Mouse (Mus musculus) frontal cortex, adult 2 months (tissue): ENCODE measurements around the gene Rtn4rl1. TPM values are rescaled to one million over a fixed set of nuclear protein-coding genes. Genes with fewer than 3 reads are reported as not detected.

ENCODE experiments used
- DNase-seq, 2 experiments: peaks; one replicate each; pipeline ENCODE4 v3.0.0; 2022; ENCODE audit warnings: low spot score in 1 of 2; ENCODE audit errors: extremely low spot score in 1 of 2
- polyA plus RNA-seq: library from polyadenylated mRNA; depleted of rRNA; stranded (reverse); fragments of >200 nt; gene quantifications from 2 replicates; pipeline ENCODE4 v1.2.3, GENCODE M21; 2012

Rtn4rl1 gene
- polyA plus RNA-seq, 1 experiment = 28.1 TPM

DNA sequence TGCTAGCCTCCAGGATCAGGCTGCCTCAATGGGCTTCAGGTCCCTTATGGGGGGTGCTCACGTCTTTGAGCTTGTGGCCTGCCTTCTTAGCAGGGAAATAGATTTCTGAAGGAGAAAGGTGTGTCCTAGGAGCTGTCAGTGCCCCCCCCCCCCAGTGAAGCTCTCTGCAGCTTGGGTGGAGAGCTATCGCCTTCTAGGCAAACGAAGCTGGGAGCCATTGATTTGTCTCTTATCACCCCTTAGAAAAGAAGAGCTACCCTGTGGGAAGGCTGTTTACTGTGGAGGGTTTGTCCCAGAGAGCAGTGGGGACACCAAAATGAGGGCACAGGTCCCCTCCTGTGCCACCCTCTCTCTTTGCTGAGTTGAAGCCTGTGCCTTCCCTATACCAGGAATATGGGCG is 16.5 kb downstream of the Rtn4rl1 start:
- no peak for DNase-seq

DNA sequence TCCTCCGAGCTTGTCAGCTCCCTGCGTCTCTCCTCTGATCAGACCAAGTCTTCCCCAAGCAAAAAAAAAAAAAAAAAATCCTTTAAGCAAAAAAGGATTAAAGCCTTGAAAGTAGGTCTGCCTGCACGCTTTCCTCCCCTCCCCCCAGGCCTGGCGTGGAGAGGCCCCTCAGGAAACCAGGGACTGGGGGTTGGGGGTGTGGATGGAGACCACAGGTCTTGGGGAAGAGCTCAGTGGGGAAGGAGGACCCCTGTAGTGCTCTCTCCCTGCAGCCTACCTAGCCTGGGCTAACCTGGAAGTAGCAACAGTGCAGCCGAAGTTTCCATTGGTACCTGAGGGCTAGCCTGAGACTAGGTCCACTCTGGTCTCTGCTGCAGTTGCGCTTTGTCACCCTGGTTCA is 17.2 kb downstream of the Rtn4rl1 start:
- DNase-seq = no peak

DNA sequence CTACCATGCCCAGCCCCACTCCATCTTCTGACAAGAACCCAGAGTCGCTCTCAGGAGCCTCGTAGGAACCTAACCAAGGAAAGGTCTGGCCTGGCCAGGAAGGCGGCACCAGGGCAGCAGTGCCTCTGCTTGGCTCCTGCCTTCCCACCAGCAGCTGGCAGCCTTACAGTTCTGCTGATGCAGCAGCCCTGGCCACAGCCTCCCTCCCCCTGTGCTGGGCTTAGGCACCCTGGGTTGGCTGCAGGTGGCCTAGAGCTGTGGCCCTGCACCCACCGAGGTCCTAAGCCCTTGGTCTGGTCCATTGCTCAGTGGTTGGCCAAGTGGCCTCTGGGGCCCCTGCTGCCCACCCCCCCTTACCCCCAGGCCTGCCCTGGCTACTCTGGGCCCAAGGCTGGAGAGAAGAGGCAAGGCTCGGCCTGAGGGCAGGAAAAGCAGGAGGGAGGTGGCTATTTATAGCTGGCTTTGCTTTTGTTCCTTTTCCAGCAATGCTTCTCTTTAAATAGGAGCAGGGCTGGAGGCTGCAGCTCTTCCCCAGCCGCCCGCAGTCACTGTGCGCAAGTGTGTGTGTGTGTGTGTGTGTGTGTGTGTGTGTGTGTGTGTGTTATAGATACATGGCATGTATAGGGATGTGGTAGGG is 18.6 kb downstream of the Rtn4rl1 start:
- DNase-seq = no peak

DNA sequence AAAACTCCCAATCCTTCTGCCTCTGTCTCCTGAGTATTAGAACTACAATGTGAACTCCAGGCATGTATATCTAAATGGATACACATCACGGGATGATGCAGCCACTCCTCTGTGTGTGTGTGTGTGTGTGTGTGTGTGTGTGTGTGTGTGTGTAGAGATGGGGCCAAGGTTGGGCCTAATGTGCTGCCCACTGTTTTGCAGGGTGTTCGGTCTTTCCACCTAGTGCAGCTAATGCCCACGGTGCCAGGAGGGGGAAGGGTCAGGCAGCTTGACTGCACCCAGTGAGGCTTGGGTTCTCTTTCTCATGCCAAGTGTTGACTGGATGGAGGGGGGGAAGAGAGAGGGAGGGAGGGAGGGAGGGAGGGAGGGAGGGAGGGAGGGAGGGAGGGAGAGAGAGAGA is 19.3 kb downstream of the Rtn4rl1 start:
- DNase-seq = no peak

DNA sequence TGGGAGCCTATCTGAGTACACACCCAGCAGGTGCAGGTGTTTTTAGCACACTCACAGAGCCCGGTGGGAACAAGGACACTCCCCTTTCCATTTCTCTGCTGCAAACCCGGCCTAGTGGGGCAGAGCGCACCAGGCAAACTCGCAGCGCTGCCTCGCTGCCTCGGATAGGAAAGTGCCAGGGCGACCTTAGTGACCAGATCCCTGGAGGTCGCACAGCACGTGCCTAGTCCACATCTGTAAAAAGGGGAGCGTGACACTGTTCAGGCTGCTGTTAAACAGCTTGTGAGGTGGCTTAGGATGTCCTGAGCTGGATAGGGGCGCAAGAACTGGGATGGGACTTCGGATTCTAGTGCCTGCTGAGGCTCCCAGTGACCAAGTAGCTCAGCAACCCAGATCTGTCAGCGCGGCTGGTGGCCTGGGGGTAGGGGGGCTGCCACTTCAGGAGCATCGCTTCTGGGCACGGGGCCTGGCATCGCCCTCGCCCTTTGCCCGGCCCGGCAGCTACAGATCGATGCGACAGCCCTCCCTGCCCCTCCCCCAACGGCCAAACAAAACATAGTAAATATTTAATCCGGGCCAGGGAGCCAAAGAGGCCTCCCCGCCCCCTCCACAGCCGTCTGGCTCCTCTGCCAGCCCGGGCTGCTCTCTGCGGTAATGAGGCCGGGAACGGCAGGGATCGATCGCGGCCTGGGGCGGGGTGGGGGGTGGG is 19.9 kb downstream of the Rtn4rl1 start:
- DNase-seq = no peak

DNA sequence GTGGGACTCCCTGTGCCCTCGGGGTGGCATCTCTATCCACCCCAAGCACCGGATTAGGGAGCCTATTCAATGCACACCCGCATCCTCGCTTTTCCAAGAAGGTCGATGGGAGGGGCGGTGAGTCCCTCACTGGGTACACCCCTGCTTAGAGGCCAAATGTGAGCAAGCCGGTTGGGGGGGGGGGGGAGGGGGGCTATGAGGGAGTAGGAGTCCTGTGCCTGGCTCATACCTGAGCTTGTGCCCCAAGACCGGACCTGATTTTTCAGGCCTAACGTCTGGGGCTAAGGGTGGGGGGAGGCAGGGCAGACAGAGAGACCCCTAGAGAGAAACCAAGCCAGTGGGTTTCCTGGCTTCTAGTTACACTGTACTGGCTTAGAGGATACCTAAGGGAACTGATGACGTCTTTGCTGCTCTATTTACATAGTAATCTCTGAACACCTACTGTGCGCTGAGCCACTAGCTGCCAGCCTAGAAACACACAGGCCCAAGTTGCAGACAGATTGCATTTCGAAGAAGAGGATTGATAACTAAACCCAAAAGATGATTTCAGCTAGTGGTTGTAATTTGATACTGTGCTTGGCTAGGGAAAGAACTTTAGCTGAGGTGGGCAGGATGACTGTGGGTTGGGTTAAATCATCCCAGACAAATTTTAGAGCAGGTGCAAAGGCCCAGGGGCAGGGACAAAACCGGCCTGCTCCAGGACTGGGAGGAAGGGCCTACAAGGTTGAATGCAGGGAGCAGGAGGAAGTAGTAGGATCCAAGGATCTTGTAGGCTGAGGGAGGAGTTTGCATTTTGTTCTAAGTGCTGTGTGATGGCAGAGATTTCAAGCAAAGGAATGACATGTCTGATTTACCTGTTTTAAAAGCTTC is 20.7 kb downstream of the Rtn4rl1 start:
- no peak for DNase-seq

GRCm38 (mm10) chr11:75220115-75220514 is 26.5 kb downstream of the Rtn4rl1 start:
- DNase-seq = peak in 1 of 2 experiments; percentile 64

DNA sequence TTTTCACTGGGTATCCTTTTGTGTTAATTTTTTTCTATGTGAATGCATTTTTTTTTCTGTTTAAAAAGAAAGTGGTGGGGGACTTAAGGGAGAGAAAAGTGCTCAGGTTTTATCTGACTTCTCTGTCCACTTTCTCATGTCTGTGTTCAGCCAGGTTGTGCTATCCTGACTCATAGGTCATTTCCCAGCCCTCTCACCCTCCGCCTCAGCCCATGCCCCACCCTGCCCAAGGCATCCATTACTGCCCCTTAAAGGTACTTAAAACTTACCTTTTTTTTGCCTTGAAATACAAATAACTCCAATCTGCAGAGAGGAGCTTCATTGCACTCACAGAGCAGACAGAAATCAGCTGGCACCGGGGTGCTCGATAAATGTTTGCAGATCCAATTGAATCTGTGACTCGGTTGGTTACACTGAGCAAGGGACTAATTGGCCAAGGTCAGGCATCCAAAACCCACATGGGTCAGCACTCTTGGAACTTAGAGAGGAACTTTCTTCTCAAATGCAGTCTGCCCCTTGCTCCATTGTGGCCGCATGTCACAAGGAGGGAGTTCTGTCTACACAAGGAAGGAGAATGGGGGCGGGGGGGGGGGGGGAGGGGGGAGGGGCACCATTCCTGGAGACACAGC is 27.0 kb downstream of the Rtn4rl1 start:
- no peak for DNase-seq

- no peak for DNase-seq
These were observed 30.5 kb downstream of the Rtn4rl1 start for GRCm38 (mm10) chr11:75224062-75224461.

DNA sequence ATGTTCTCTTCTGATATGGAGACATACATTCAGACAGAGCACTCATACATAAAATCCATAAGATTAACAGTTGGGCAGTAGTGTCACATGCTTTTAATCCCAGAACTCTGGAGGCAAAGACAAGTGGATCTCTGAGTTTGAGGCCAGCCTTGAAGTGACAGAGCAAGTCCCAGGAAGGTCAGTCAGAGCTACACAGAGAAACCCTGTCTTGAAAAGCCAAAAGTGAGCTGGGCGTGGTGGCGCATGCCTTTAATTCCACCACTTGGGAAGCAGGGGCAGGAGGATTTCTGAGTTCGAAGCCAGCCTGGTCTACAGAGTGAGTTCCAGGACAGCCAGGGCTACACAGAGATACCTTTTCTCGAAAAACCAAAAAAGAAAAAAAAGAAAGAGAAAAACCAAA is 31.3 kb downstream of the Rtn4rl1 start:
- no peak for DNase-seq

DNA sequence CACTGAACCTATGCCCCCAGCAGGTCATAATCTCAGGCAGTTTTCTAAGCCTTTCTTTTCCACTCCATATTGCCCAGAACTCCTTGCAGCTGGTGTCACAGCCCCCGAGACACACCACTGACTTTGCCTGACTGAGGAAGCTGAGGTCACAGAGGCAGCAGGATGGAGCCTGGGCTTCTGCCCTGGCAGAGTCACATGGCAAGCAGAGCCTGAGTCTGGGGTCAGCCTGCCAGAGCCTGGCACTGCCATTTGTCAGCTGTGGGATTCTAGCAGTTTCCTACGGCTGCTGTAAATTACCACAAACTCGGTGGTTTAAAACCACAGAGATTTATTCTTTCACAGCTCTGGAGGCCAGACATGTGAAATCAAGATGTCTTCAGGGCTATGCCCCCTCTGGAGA is 34.0 kb downstream of the Rtn4rl1 start:
- no peak for DNase-seq

GRCm38 (mm10) chr11:75229289-75229688 is 35.7 kb downstream of the Rtn4rl1 start:
- no peak for DNase-seq

DNA sequence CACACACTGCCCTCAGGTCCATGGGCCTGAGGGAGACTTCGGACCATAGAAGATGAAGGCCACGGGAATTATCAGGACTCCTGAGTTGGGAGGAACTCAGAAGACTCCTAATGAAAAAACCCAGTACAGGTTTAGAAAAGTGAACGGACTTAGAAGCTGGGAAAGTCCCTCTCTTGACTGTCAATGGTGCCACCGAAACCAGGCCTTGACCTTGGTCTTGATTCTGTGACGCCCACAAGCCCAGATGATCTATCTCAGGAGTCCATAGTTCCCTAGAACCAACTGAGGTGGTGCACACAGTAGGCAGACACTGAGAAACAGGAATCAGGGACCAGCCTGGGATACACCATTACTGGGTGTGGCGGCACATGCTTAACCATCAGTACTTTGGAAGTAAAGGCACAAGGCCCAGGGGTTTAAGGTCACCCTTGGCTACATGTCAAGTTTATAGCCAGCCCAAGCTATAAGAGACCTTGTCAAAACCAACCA is 36.7 kb downstream of the Rtn4rl1 start:
- DNase-seq = no peak

- peak in 1 of 2 experiments; percentile 72 for DNase-seq
These were observed 38.2 kb downstream of the Rtn4rl1 start for GRCm38 (mm10) chr11:75231756-75232155.

- DNase-seq = no peak
These were observed 38.9 kb downstream of the Rtn4rl1 start for GRCm38 (mm10) chr11:75232434-75232833.

GRCm38 (mm10) chr11:75234745-75235144 is 41.2 kb downstream of the Rtn4rl1 start:
- DNase-seq = peak in 1 of 2 experiments; percentile 54

- no peak for DNase-seq
These were observed 46.8 kb downstream of the Rtn4rl1 start for GRCm38 (mm10) chr11:75240158-75240934.

DNA sequence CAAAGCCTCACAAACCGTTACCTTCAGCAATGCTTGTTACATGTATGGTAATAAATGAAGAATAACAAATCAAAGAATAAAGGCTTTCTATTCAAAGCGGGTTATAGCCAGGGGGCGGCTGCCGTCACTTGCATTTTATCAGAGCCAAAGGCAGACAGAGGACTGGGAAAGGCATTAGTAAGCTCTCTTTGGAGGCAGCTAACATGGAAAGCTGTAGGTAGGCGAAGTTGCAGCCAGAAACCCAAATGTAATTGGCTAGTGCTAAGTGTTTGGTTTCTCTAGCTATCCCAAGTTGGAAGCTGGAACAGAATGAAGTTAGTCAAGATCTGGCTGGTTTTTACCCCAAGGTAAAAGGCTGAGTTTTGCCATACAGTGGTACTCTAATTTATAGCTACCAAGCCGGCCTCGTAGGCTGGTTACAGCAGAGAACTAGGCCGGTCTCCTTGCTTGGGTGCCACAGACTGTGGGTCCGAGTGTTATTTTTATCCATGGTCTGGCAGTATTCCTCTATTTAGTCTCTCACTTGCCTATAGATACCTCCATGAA is 49.2 kb downstream of the Rtn4rl1 start:
- peak in 1 of 2 experiments; percentile 51 for DNase-seq

GRCm38 (mm10) chr11:75244368-75245275 is 51.0 kb downstream of the Rtn4rl1 start:
- DNase-seq = no peak
